Mouse (Mus musculus): ENCODE measurements at regions not wholly inside any gene's neighbourhood (a gene's known extent, or its start where the extent isn't known, plus 50 kb on each side); places are given as distances from the start of the nearest gene placed in this dataset.

GRCm38 (mm10) chr12:16270876-16271275 lies 339.9 kb downstream of the Lpin1 start:
- DNase-seq (ENCODE audit: extremely low read depth, low read depth, low spot score): no peak

- no peak for DNase-seq (ENCODE audit: extremely low read depth, low read depth, low spot score)
Observed at GRCm38 (mm10) chr12:16269706-16270105, 341.1 kb downstream of the Lpin1 start.

- no peak for DNase-seq (ENCODE audit: extremely low read depth, low read depth, low spot score)
Observed at GRCm38 (mm10) chr12:16268621-16269165, 342.1 kb downstream of the Lpin1 start.

GRCm38 (mm10) chr12:16261465-16261864 lies 349.3 kb downstream of the Lpin1 start:
- no peak for DNase-seq (ENCODE audit: extremely low read depth, low read depth, low spot score)

- no peak for DNase-seq (ENCODE audit: extremely low read depth, low read depth, low spot score)
Observed at GRCm38 (mm10) chr12:16260981-16261380, 349.8 kb downstream of the Lpin1 start.

- DNase-seq (ENCODE audit: extremely low read depth, low read depth, low spot score): no peak
Observed at GRCm38 (mm10) chr12:16260501-16260900, 350.3 kb downstream of the Lpin1 start.

- DNase-seq (ENCODE audit: extremely low read depth, low read depth, low spot score): no peak
Observed at GRCm38 (mm10) chr12:16250621-16251020, 360.1 kb downstream of the Lpin1 start.

- DNase-seq (ENCODE audit: extremely low read depth, low read depth, low spot score): no peak
Observed at GRCm38 (mm10) chr12:16250096-16250495, 360.7 kb downstream of the Lpin1 start.

GRCm38 (mm10) chr12:16239792-16240191 lies 371.0 kb downstream of the Lpin1 start:
- DNase-seq (ENCODE audit: extremely low read depth, low read depth, low spot score): no peak

GRCm38 (mm10) chr12:16237498-16237897 lies 373.3 kb downstream of the Lpin1 start:
- DNase-seq (ENCODE audit: extremely low read depth, low read depth, low spot score): no peak

- no peak for DNase-seq (ENCODE audit: extremely low read depth, low read depth, low spot score)
Observed at GRCm38 (mm10) chr12:16233559-16233958, 377.2 kb downstream of the Lpin1 start.

- no peak for DNase-seq (ENCODE audit: extremely low read depth, low read depth, low spot score)
Observed at GRCm38 (mm10) chr12:16232828-16233227, 377.9 kb downstream of the Lpin1 start.

- DNase-seq (ENCODE audit: extremely low read depth, low read depth, low spot score): no peak
Observed at GRCm38 (mm10) chr12:16232051-16232450, 378.7 kb downstream of the Lpin1 start.

GRCm38 (mm10) chr12:16231093-16231492 lies 379.7 kb downstream of the Lpin1 start:
- no peak for DNase-seq (ENCODE audit: extremely low read depth, low read depth, low spot score)

GRCm38 (mm10) chr12:16225428-16225827 lies 385.3 kb downstream of the Lpin1 start:
- no peak for DNase-seq (ENCODE audit: extremely low read depth, low read depth, low spot score)

GRCm38 (mm10) chr12:16222836-16223450 lies 387.8 kb downstream of the Lpin1 start:
- no peak for DNase-seq (ENCODE audit: extremely low read depth, low read depth, low spot score)

- DNase-seq (ENCODE audit: extremely low read depth, low read depth, low spot score): no peak
Observed at GRCm38 (mm10) chr12:16222205-16222604, 388.6 kb downstream of the Lpin1 start.

- DNase-seq (ENCODE audit: extremely low read depth, low read depth, low spot score): no peak
Observed at GRCm38 (mm10) chr12:16221142-16221541, 389.6 kb downstream of the Lpin1 start.

GRCm38 (mm10) chr12:16220561-16220960 lies 390.2 kb downstream of the Lpin1 start:
- no peak for DNase-seq (ENCODE audit: extremely low read depth, low read depth, low spot score)

- no peak for DNase-seq (ENCODE audit: extremely low read depth, low read depth, low spot score)
Observed at GRCm38 (mm10) chr12:16218906-16219305, 391.9 kb downstream of the Lpin1 start.

GRCm38 (mm10) chr12:16210553-16210952 lies 393.8 kb upstream of the Trib2 start:
- no peak for DNase-seq (ENCODE audit: extremely low read depth, low read depth, low spot score)

GRCm38 (mm10) chr12:16210111-16210510 lies 393.4 kb upstream of the Trib2 start:
- no peak for DNase-seq (ENCODE audit: extremely low read depth, low read depth, low spot score)

GRCm38 (mm10) chr12:16204941-16205340 lies 388.2 kb upstream of the Trib2 start:
- no peak for DNase-seq (ENCODE audit: extremely low read depth, low read depth, low spot score)
